ENCODE assay signal across 15 mouse cellular contexts in genomic region chr5:123027436-123027835, GRCm38 (mm10). TPM values are rescaled to one million over a fixed set of nuclear protein-coding genes. Genes with fewer than 3 reads are reported as not detected.
DNase-seq lines count a peak whose midpoint lies in the region; ATAC-seq and TF ChIP-seq lines count a peak whose summit lies in the region.
"Had no signal": no experiment of that assay in that cellular context is flagged by ENCODE, and none has a peak within 500 bp of the region (broad histone marks: within the 10 kb centered on the region; RNA-seq: fewer than 3 reads in every experiment).

No protein-coding gene starts in this region.

- peak; percentile 70 for DNase-seq in kidney, adult 11 months
- no peak for DNase-seq in ES-E14 (ENCODE audit: low read depth, low spot score)
- DNase-seq in lung, postnatal 14 days, result peak; percentile 21
- no peak for DNase-seq in yolk sac, embryonic 10.5 days (ENCODE audit: low spot score)
- DNase-seq in frontal cortex, postnatal 14 days (ENCODE audit: low spot score in 2 of 2), result no peak
- DNase-seq: cerebellum, adult 9-10 months; right cerebral cortex, adult 18-20 months had no signal

- no peak for ATAC-seq in kidney, embryonic 14.5 days (ENCODE audit: low FRiP score, low TSS enrichment)
- peak; percentile 43 for ATAC-seq in granulocyte monocyte progenitor cell, adult 5-6 weeks (replicated peaks; ENCODE audit: poor library complexity, severe bottlenecking)
- no peak for ATAC-seq in frontal cortex, adult (ENCODE audit: low TSS enrichment)

- peaks cover 11% of the 10 kb centered on the region for H3K4me1 ChIP-seq in kidney, embryonic 14.5 days (ENCODE audit: control insufficient read depth, insufficient read depth, low read length)
- H3K4me1 ChIP-seq in ES-E14 (ENCODE audit: control insufficient read depth in 2 of 2, insufficient read depth in 2 of 2, low read length in 2 of 2, poor library complexity in 1 of 2), result peaks cover 0 to 28% of the 10 kb centered on the region in 2 experiments; a peak in 3 of 4 replicates
- H3K4me1 ChIP-seq: neural tube, embryonic 12.5 days had no signal

- in situ Hi-C loops in ES-E14 (cut with MboI; ENCODE audit: low sequenced_read_pairs in 2 of 2, unreplicated experiment in 2 of 2), result no loop called here

- no peak overlapping the region for H3K9ac ChIP-seq in kidney, embryonic 14.5 days (ENCODE audit: low read depth, low read length)
- H3K9ac ChIP-seq in ES-E14 (ENCODE audit: insufficient read depth, low read depth, low read length, poor library complexity, severe bottlenecking), result no peak overlapping the region
- H3K9ac ChIP-seq: embryonic facial prominence, embryonic 13.5 days; neural tube, embryonic 12.5 days had no signal

- H3K4me2 ChIP-seq in kidney, embryonic 14.5 days (replicated peaks; ENCODE audit: low read depth, low read length), result no peak overlapping the region
- H3K4me2 ChIP-seq: embryonic facial prominence, embryonic 13.5 days; neural tube, embryonic 12.5 days had no signal

- H3K27me3 ChIP-seq in kidney, embryonic 14.5 days (ENCODE audit: control insufficient read depth, insufficient read depth, low read length), result no peaks in the 10 kb centered on the region
- H3K27me3 ChIP-seq: embryonic facial prominence, embryonic 13.5 days; neural tube, embryonic 12.5 days had no signal

- H3K4me3 ChIP-seq in kidney, embryonic 14.5 days (ENCODE audit: low read length), result no peak overlapping the region
- no peak overlapping the region for H3K4me3 ChIP-seq in ES-E14 (ENCODE audit: insufficient read depth in 1 of 2, low read depth in 1 of 2, low read length in 2 of 2, poor library complexity in 1 of 2, severe bottlenecking in 1 of 2)
- H3K4me3 ChIP-seq: embryonic facial prominence, embryonic 13.5 days; limb, embryonic 10.5 days; neural tube, embryonic 12.5 days had no signal

- H3K9me3 ChIP-seq in kidney, embryonic 14.5 days (ENCODE audit: control insufficient read depth, low read length), result no peaks in the 10 kb centered on the region
- no peaks in the 10 kb centered on the region for H3K9me3 ChIP-seq in ES-E14 (ENCODE audit: control insufficient read depth, insufficient read depth, low read depth, low read length)
- H3K9me3 ChIP-seq: embryonic facial prominence, embryonic 13.5 days; limb, embryonic 10.5 days; neural tube, embryonic 12.5 days had no signal

- peaks cover 15% of the 10 kb centered on the region; the same call in 1 of the 2 replicates for H3K36me3 ChIP-seq in kidney, embryonic 14.5 days (ENCODE audit: control insufficient read depth, insufficient read depth, low read length)
- H3K36me3 ChIP-seq in ES-E14 (ENCODE audit: control insufficient read depth, insufficient read depth, low read length, poor library complexity, severe bottlenecking), result no peaks in the 10 kb centered on the region

- 61% methylated on average over 6 of the region's 6 CpGs for WGBS in kidney, embryonic 14.5 days

- H3K27ac ChIP-seq in kidney, embryonic 14.5 days (ENCODE audit: low read depth, low read length), result no peak overlapping the region
- peak overlapping the region; percentile 29; the same call in 1 of the 2 replicates for H3K27ac ChIP-seq in ES-E14 (ENCODE audit: insufficient read depth, low read depth, low read length, poor library complexity, severe bottlenecking)
- H3K27ac ChIP-seq: embryonic facial prominence, embryonic 13.5 days; limb, embryonic 10.5 days; neural tube, embryonic 12.5 days had no signal

TF ChIP-seq in ES-E14, 5 proteins besides CTCF, POLR2A, EP300 and RAD21:
- TF ChIP-seq MAFK (IDR thresholded peaks at IDR 0.05; ENCODE audit: insufficient read depth, low read depth, low read length) (peak; percentile 92), CHD2 (IDR thresholded peaks at IDR 0.05; ENCODE audit: low read depth, low read length) (no peak)

RNA-seq across cellular contexts. Expression of gene Orai1, which starts 12.6 kb away (rescaled TPM):
- polyA plus RNA-seq in kidney, embryonic 14.5 days (2014; fragmentation: Nextera tagmentation; extraction: Ambion mirVana), result 21.5 and 23.2 TPM in 2 replicates
- 20.0 and 33.4 TPM in 2 replicates for total RNA-seq in ES-E14 (2012; rRNA removed)
- total RNA-seq in granulocyte monocyte progenitor cell, adult 5-6 weeks (2014; fragmentation: Nextera tagmentation), result 40.9 and 43.8 TPM in 2 replicates
- 15.6 and 22.4 TPM in 2 replicates for total RNA-seq in granulocyte monocyte progenitor cell, adult 5-6 weeks (2017)

RNA-seq across cellular contexts. Expression of gene Morn3, which starts 19.4 kb away (rescaled TPM):
- 1.3 and 1.7 TPM in 2 replicates for polyA plus RNA-seq in kidney, embryonic 14.5 days (2014; fragmentation: Nextera tagmentation; extraction: Ambion mirVana)
- total RNA-seq in ES-E14 (2012; rRNA removed), result 0.62 and 0.63 TPM in 2 replicates
- 0.58 TPM in 1 of 2 replicates, not detected in the other for total RNA-seq in granulocyte monocyte progenitor cell, adult 5-6 weeks (2014; fragmentation: Nextera tagmentation)
- total RNA-seq in granulocyte monocyte progenitor cell, adult 5-6 weeks (2017), result not detected in 2 replicates
- polyA plus RNA-seq: embryonic facial prominence, embryonic 13.5 days; frontal cortex, adult 2 months; heart, embryonic 14.5 days; limb, embryonic 10.5 days; neural tube, embryonic 12.5 days had no signal

RNA-seq across cellular contexts. Expression of gene Kdm2b, which starts 37.8 kb away (rescaled TPM):
- 59.1 and 105 TPM in 2 replicates for polyA plus RNA-seq in kidney, embryonic 14.5 days (2014; fragmentation: Nextera tagmentation; extraction: Ambion mirVana)
- total RNA-seq in ES-E14 (2012; rRNA removed), result 66.1 and 68.6 TPM in 2 replicates
- 42.8 and 63.5 TPM in 2 replicates for total RNA-seq in granulocyte monocyte progenitor cell, adult 5-6 weeks (2014; fragmentation: Nextera tagmentation)
- total RNA-seq in granulocyte monocyte progenitor cell, adult 5-6 weeks (2017), result 54.8 and 58.7 TPM in 2 replicates

RNA-seq across cellular contexts. Expression of gene Tmem120b, which starts 40.8 kb away (rescaled TPM):
- polyA plus RNA-seq in kidney, embryonic 14.5 days (2014; fragmentation: Nextera tagmentation; extraction: Ambion mirVana), result 12.0 and 13.1 TPM in 2 replicates
- 21.9 and 29.4 TPM in 2 replicates for total RNA-seq in ES-E14 (2012; rRNA removed)
- 1.8 and 3.1 TPM in 2 replicates for total RNA-seq in granulocyte monocyte progenitor cell, adult 5-6 weeks (2014; fragmentation: Nextera tagmentation)
- 1.6 and 2.3 TPM in 2 replicates for total RNA-seq in granulocyte monocyte progenitor cell, adult 5-6 weeks (2017)

Comparison
In these comparisons a context has a peak if more than half of its experiments do, and no peak if none do; other contexts are left out.
1. DNase-seq: peak in kidney, adult 11 months (single experiment) and lung, postnatal 14 days (single experiment); none in ES-E14 (single experiment), yolk sac, embryonic 10.5 days (single experiment) and frontal cortex, postnatal 14 days (0 of 2).